Mouse (Mus musculus) liver, postnatal 0 days (tissue): ENCODE data around the gene Frat1. TPM values are rescaled to one million over a fixed set of nuclear protein-coding genes. Genes with fewer than 3 reads are reported as not detected.

Experiments
- ATAC-seq: fragments of 200-750 bp; cut with Nextera tagmentation; 2 replicates; pipeline ENCODE4 v1.8.0; 2017; ENCODE audit warnings: mild to moderate bottlenecking, moderate library complexity
- DNase-seq: peaks from one replicate; pipeline ENCODE4 v3.0.0-alpha.2; 2016
- H3K27ac ChIP-seq: fragments of 300-500 bp; sonication (generic); 2 replicates; pipeline ENCODE4 v1.5.1; 2014; ENCODE audit warnings: antibody characterized with exemption, moderate library complexity, mild to moderate bottlenecking, low read depth
- H3K27me3 ChIP-seq: fragments of 300-500 bp; sonication (generic); 2 replicates; pipeline ENCODE4 v1.6.1; 2014; ENCODE audit warnings: low read length, control low read depth, mixed read lengths; ENCODE audit not compliant: insufficient read depth
- H3K36me3 ChIP-seq: fragments of 300-500 bp; sonication (generic); replicated peaks from 2 replicates; pipeline ENCODE4 v1.6.1; 2014; ENCODE audit warnings: mild to moderate bottlenecking, control low read depth, low read length, moderate library complexity, mixed read lengths; ENCODE audit not compliant: insufficient read depth
- H3K4me1 ChIP-seq: fragments of 300-500 bp; sonication (generic); 2 replicates; pipeline ENCODE4 v1.6.1; 2014; ENCODE audit warnings: antibody characterized with exemption, mild to moderate bottlenecking, control low read depth; ENCODE audit not compliant: insufficient read depth
- H3K4me2 ChIP-seq: fragments of 300-500 bp; sonication (generic); 2 replicates; pipeline ENCODE4 v1.6.1; 2014; ENCODE audit warnings: low read depth, mild to moderate bottlenecking, low read length, moderate library complexity, mixed read lengths
- H3K4me3 ChIP-seq: fragments of 300-500 bp; sonication (generic); 2 replicates; pipeline ENCODE4 v1.5.1; 2014; ENCODE audit warnings: low read depth, low read length
- H3K9ac ChIP-seq: fragments of 300-500 bp; sonication (generic); replicated peaks from 2 replicates; pipeline ENCODE4 v1.6.1; 2014; ENCODE audit warnings: mild to moderate bottlenecking, moderate library complexity
- H3K9me3 ChIP-seq: fragments of 300-500 bp; sonication (generic); 2 replicates; pipeline ENCODE4 v1.6.1; 2016; ENCODE audit warnings: mild to moderate bottlenecking, control low read depth, low read length, mixed read lengths
- CTCF ChIP-seq: sonication (generic); IDR thresholded peaks from 2 replicates; pipeline ENCODE4 v1.5.1; 2016; ENCODE audit warnings: antibody characterized with exemption, low read depth
- EP300 ChIP-seq: IDR thresholded peaks from 2 replicates; pipeline ENCODE4 v1.6.1; 2016; ENCODE audit warnings: antibody characterized with exemption, low read depth, mild to moderate bottlenecking
- WGBS: fragments of 180-500 bp; shearing (Covaris S2); extraction: QIAGEN DNeasy Blood & Tissue Kit; methylation state at CpG from one replicate; pipeline ENCODE4 v1.1.7; 2014; ENCODE audit not compliant: insufficient replicate concordance; 5-methylcytosine and 5-hydroxymethylcytosine counted together
- polyA plus RNA-seq: library from polyadenylated mRNA; unstranded; fragments of >200 nt; fragmentation: Nextera tagmentation; extraction: Ambion mirVana; gene quantifications from 2 replicates; pipeline ENCODE4 v1.2.1, GENCODE M21; 2015

The Frat1 gene
- polyA plus RNA-seq, 1 experiment from 2014 or later: 8.1 TPM

GRCm38 (mm10) chr19:41837917-41838261 is 8.1 kb downstream of the Frat1 start:
- H3K4me3 ChIP-seq: 0 out of 2 replicates have a peak overlapping the region, but pooled peaks have one; percentile 23
- peak overlapping the region; percentile 88 for H3K27ac ChIP-seq
- peak; percentile 31 for ATAC-seq
- no peak for TF ChIP-seq EP300
- TF ChIP-seq CTCF: no peak
- H3K36me3 ChIP-seq: no peaks in the 10 kb centered on the region
- H3K27me3 ChIP-seq: no peaks in the 10 kb centered on the region
- peak overlapping the region; percentile 49 for H3K4me2 ChIP-seq
- peaks cover 50% of the 10 kb centered on the region for H3K4me1 ChIP-seq
- DNase-seq: peak; percentile 37
- no peaks in the 10 kb centered on the region for H3K9me3 ChIP-seq
- WGBS: 25% methylated on average over 4 of the region's 4 CpGs
- no peak overlapping the region for H3K9ac ChIP-seq

GRCm38 (mm10) chr19:41838808-41839207 is 9.0 kb downstream of the Frat1 start:
- H3K27me3 ChIP-seq: no peaks in the 10 kb centered on the region
- DNase-seq: peak; percentile 28
- peak; percentile 79 for ATAC-seq
- H3K9me3 ChIP-seq: no peaks in the 10 kb centered on the region
- H3K4me2 ChIP-seq: peak overlapping the region; percentile 49
- TF ChIP-seq EP300: peak; percentile 97
- no peak for TF ChIP-seq CTCF
- H3K9ac ChIP-seq: peak overlapping the region; percentile 10; the same call in 1 of the 2 replicates
- H3K27ac ChIP-seq: peak overlapping the region; percentile 88
- H3K36me3 ChIP-seq: no peaks in the 10 kb centered on the region
- H3K4me1 ChIP-seq: peaks cover 48% of the 10 kb centered on the region
- peak overlapping the region; percentile 23 for H3K4me3 ChIP-seq
- WGBS: 24% methylated on average over 6 of the region's 6 CpGs

DNA sequence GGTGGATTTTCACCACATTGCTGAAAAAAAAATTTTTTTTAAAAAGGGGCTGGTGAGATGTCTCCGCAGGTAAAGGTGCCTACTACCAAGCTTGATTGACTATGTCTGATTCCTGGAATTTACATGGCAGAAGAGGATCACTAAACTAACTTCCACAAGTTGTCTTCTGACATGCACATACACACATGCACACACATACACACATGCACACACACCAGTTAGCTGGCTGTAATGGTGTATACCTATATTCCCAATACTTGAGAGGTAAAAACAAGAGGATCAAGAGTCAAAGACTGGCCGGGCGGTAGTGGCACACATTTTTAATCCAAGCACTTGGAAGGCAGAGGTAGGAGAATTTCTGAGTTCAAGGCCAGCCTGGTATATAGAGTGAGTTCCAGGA is 9.9 kb downstream of the Frat1 start:
- no peaks in the 10 kb centered on the region for H3K27me3 ChIP-seq
- DNase-seq (no peak), ATAC-seq (no peak)
- WGBS: 89% methylated on average over 3 of the region's 3 CpGs
- no peaks in the 10 kb centered on the region for H3K9me3 ChIP-seq
- H3K4me1 ChIP-seq: peaks cover 48% of the 10 kb centered on the region
- H3K4me2 ChIP-seq: no peak overlapping the region
- no peak overlapping the region for H3K4me3 ChIP-seq
- no peak for TF ChIP-seq EP300
- TF ChIP-seq CTCF: no peak
- H3K9ac ChIP-seq: no peak overlapping the region
- H3K36me3 ChIP-seq: no peaks in the 10 kb centered on the region
- H3K27ac ChIP-seq: peak overlapping the region; percentile 88

- Histone ChIP-seq H3K9me3 (no peaks in the 10 kb centered on the region), H3K4me1 (peaks cover 42% of the 10 kb centered on the region), H3K4me3 (no peak overlapping the region), H3K27me3 (no peaks in the 10 kb centered on the region), H3K27ac (no peak overlapping the region), H3K9ac (no peak overlapping the region), H3K4me2 (no peak overlapping the region), H3K36me3 (no peaks in the 10 kb centered on the region)
- WGBS: 61% methylated on average over 7 of the region's 7 CpGs
- ATAC-seq: no peak
- no peak for DNase-seq
- TF ChIP-seq CTCF (no peak), EP300 (no peak)
Measured at GRCm38 (mm10) chr19:41841105-41841750, 11.5 kb downstream of the Frat1 start.

- no peak for DNase-seq
- no peak for ATAC-seq
- Histone ChIP-seq H3K4me1 (peaks cover 37% of the 10 kb centered on the region), H3K9me3 (no peaks in the 10 kb centered on the region), H3K27ac (no peak overlapping the region), H3K27me3 (no peaks in the 10 kb centered on the region), H3K36me3 (no peaks in the 10 kb centered on the region), H3K4me2 (no peak overlapping the region), H3K4me3 (no peak overlapping the region), H3K9ac (no peak overlapping the region)
- 83% methylated on average over 4 of the region's 4 CpGs for WGBS
- TF ChIP-seq CTCF (no peak), EP300 (no peak)
Measured at GRCm38 (mm10) chr19:41842196-41842595, 12.4 kb downstream of the Frat1 start.

DNA sequence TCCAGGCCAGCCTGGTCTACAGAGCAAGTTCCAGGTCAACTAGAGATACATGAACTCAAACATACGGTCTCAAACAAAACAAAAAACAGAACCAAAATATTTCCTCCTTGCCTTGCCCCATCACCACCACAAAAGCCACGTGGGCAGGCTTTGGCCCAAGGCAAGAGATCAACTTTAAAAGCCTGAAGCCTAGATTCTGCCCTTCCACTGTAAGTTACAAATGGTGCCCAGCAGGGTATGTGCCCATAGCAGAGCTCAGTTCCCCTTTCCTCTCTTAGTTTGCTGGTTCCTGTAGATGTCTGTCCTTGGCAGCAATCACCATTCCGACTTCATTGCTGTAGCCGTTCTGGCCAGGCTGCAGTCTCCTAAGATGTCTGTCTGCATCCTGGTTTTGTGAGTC is 12.9 kb downstream of the Frat1 start:
- peak; percentile 29 for DNase-seq
- Histone ChIP-seq H3K27ac (no peak overlapping the region), H3K9me3 (no peaks in the 10 kb centered on the region), H3K9ac (no peak overlapping the region), H3K27me3 (no peaks in the 10 kb centered on the region), H3K36me3 (no peaks in the 10 kb centered on the region), H3K4me1 (peaks cover 31% of the 10 kb centered on the region), H3K4me2 (no peak overlapping the region), H3K4me3 (no peak overlapping the region)
- no peak for TF ChIP-seq EP300
- 59% methylated on average over 4 of the region's 4 CpGs for WGBS
- no peak for ATAC-seq

- WGBS: 71% methylated on average over 6 of the region's 6 CpGs
- no peak overlapping the region for H3K27ac ChIP-seq
- DNase-seq (peak; percentile 28), ATAC-seq (no peak)
- TF ChIP-seq EP300: no peak
- TF ChIP-seq CTCF: peak; percentile 59
- H3K9me3 ChIP-seq: no peaks in the 10 kb centered on the region
- no peak overlapping the region for H3K9ac ChIP-seq
- no peaks in the 10 kb centered on the region for H3K36me3 ChIP-seq
- peaks cover 17% of the 10 kb centered on the region for H3K4me1 ChIP-seq
- no peak overlapping the region for H3K4me2 ChIP-seq
- no peak overlapping the region for H3K4me3 ChIP-seq
- no peaks in the 10 kb centered on the region for H3K27me3 ChIP-seq
Measured at GRCm38 (mm10) chr19:41844345-41844744, 14.6 kb downstream of the Frat1 start.
